9 mouse cellular contexts compared by ENCODE assay signal in genomic region chr5:134932903-134933276, GRCm38 (mm10). TPM values are rescaled to one million over a fixed set of nuclear protein-coding genes. Genes with fewer than 3 reads are reported as not detected.
A peak's percentile ranks its signal among the peaks of the same experiment; 100 is the strongest.
DNase-seq lines count a peak whose midpoint lies in the region; ATAC-seq lines count a peak whose summit lies in the region.
"Had no signal": no experiment of that assay in that cellular context is flagged by ENCODE, and none has a peak within 500 bp of the region (broad histone marks: within the 10 kb centered on the region; RNA-seq: fewer than 3 reads in every experiment).

No protein-coding gene starts in this region.

- ATAC-seq in common myeloid progenitor, adult 5-6 weeks (replicated peaks; ENCODE audit: low read depth, poor library complexity, severe bottlenecking) = peak; percentile 59
- peak; percentile 71 for ATAC-seq in intestine, embryonic 15.5 days
- peak; percentile 31; the same call in 1 of the 2 replicates for ATAC-seq in limb, embryonic 11.5 days (ENCODE audit: insufficient number of reproducible peaks, low FRiP score, low TSS enrichment, low read depth)
- ATAC-seq in midbrain, embryonic 12.5 days (ENCODE audit: low FRiP score, low read depth) = peak; percentile 50; the same call in 1 of the 2 replicates

- 0 out of 2 replicates have a peak, but pooled peaks cover 4% of the 10 kb centered on the region for H3K36me3 ChIP-seq in intestine, embryonic 15.5 days
- H3K36me3 ChIP-seq in limb, embryonic 11.5 days (ENCODE audit: control insufficient read depth, insufficient read depth, low read length) = no peaks in the 10 kb centered on the region
- no peaks in the 10 kb centered on the region for H3K36me3 ChIP-seq in midbrain, embryonic 12.5 days

- 42% methylated on average over 9 of the region's 9 CpGs for WGBS in intestine, embryonic 15.5 days
- WGBS in limb, embryonic 11.5 days = 48% methylated on average over 9 of the region's 9 CpGs
- 52% methylated on average over 9 of the region's 9 CpGs for WGBS in midbrain, embryonic 12.5 days

- peak; percentile 35 for DNase-seq in right cerebral cortex, adult 18-20 months
- no peak for DNase-seq in right cerebral cortex, postnatal 25 days
- DNase-seq in gastrocnemius, postnatal 14 days = peak; percentile 56
- DNase-seq in limb, embryonic 11.5 days (ENCODE audit: low spot score) = peak; percentile 76
- peak; percentile 53 to 76 for DNase-seq in spleen, postnatal 36 days (ENCODE audit: low spot score in 2 of 2)

- H3K9ac ChIP-seq in intestine, embryonic 15.5 days = peak overlapping the region; percentile 69
- H3K9ac ChIP-seq in limb, embryonic 11.5 days (ENCODE audit: low read length) = peak overlapping the region; percentile 68
- peak overlapping the region; percentile 82 for H3K9ac ChIP-seq in midbrain, embryonic 12.5 days (replicated peaks)

- peak overlapping the region; percentile 94 for H3K4me2 ChIP-seq in intestine, embryonic 15.5 days (replicated peaks)
- peak overlapping the region; percentile 97 for H3K4me2 ChIP-seq in limb, embryonic 11.5 days (ENCODE audit: low read depth, severe bottlenecking)
- peak overlapping the region; percentile 94 for H3K4me2 ChIP-seq in midbrain, embryonic 12.5 days (replicated peaks)

- H3K4me3 ChIP-seq in intestine, embryonic 15.5 days (replicated peaks) = peak overlapping the region; percentile 66
- peak overlapping the region; percentile 60 for H3K4me3 ChIP-seq in limb, embryonic 11.5 days (ENCODE audit: low read depth, low read length)
- H3K4me3 ChIP-seq in midbrain, embryonic 12.5 days = peak overlapping the region; percentile 62

- intact Hi-C loops in gastrocnemius, postnatal 14 days (cut with DNase I; ENCODE audit: low total_unique reads) = no loop called here

- H3K9me3 ChIP-seq in intestine, embryonic 15.5 days = no peaks in the 10 kb centered on the region
- no peaks in the 10 kb centered on the region for H3K9me3 ChIP-seq in limb, embryonic 11.5 days (ENCODE audit: control insufficient read depth, low read length)
- H3K9me3 ChIP-seq in midbrain, embryonic 12.5 days = no peaks in the 10 kb centered on the region

- 0 out of 2 replicates have a peak, but pooled peaks cover 6% of the 10 kb centered on the region for H3K4me1 ChIP-seq in intestine, embryonic 15.5 days (replicated peaks)
- H3K4me1 ChIP-seq in limb, embryonic 11.5 days (ENCODE audit: control insufficient read depth, insufficient read depth, low read length) = no peaks in the 10 kb centered on the region
- peaks cover 5% of the 10 kb centered on the region for H3K4me1 ChIP-seq in midbrain, embryonic 12.5 days

- peak overlapping the region; percentile 81 for H3K27ac ChIP-seq in intestine, embryonic 15.5 days
- H3K27ac ChIP-seq in limb, embryonic 11.5 days (replicated peaks; ENCODE audit: low read depth, low read length) = no peak overlapping the region
- no peak overlapping the region for H3K27ac ChIP-seq in midbrain, embryonic 12.5 days (replicated peaks)

- H3K27me3 ChIP-seq in intestine, embryonic 15.5 days (replicated peaks) = no peaks in the 10 kb centered on the region
- H3K27me3 ChIP-seq in limb, embryonic 11.5 days (ENCODE audit: control insufficient read depth, insufficient read depth, low read length) = no peaks in the 10 kb centered on the region
- no peaks in the 10 kb centered on the region for H3K27me3 ChIP-seq in midbrain, embryonic 12.5 days

RNA-seq across cellular contexts. Expression of gene Mettl27, which starts 0.7 kb away (rescaled TPM):
- total RNA-seq in common myeloid progenitor, adult 5-6 weeks (2017) = 7.4 and 10.0 TPM in 2 replicates
- total RNA-seq in gastrocnemius, postnatal 14 days (2021) = 1 to 10 TPM; 4.9 to 6.2 TPM
- polyA plus RNA-seq in intestine, embryonic 15.5 days (2015; fragmentation: Nextera tagmentation; extraction: Ambion mirVana) = 18.5 and 25.7 TPM in 2 replicates
- polyA plus RNA-seq in limb, embryonic 11.5 days (2014; fragmentation: Nextera tagmentation; extraction: Ambion mirVana) = 13.7 and 17.2 TPM in 2 replicates
- polyA plus RNA-seq in midbrain, embryonic 12.5 days (2016; fragmentation: Nextera tagmentation; extraction: Ambion mirVana) = 9.5 and 10.4 TPM in 2 replicates

RNA-seq across cellular contexts. Expression of gene Cldn4, which starts 13.8 kb away (rescaled TPM):
- 0.92 TPM in 1 of 2 replicates, not detected in the other for total RNA-seq in common myeloid progenitor, adult 5-6 weeks (2017)
- total RNA-seq in gastrocnemius, postnatal 14 days (2021) = not detected
- polyA plus RNA-seq in intestine, embryonic 15.5 days (2015; fragmentation: Nextera tagmentation; extraction: Ambion mirVana) = 45.6 and 49.2 TPM in 2 replicates
- 13.6 and 13.9 TPM in 2 replicates for polyA plus RNA-seq in limb, embryonic 11.5 days (2014; fragmentation: Nextera tagmentation; extraction: Ambion mirVana)
- 0.98 and 2.0 TPM in 2 replicates for polyA plus RNA-seq in midbrain, embryonic 12.5 days (2016; fragmentation: Nextera tagmentation; extraction: Ambion mirVana)
- total RNA-seq: adrenal gland, adult 18-20 months had no signal

RNA-seq across cellular contexts. Expression of gene Cldn13, which starts 17.6 kb away (rescaled TPM):
- total RNA-seq in common myeloid progenitor, adult 5-6 weeks (2017) = 30.1 and 31.1 TPM in 2 replicates
- not detected for total RNA-seq in gastrocnemius, postnatal 14 days (2021)
- polyA plus RNA-seq in intestine, embryonic 15.5 days (2015; fragmentation: Nextera tagmentation; extraction: Ambion mirVana) = 3.9 and 5.3 TPM in 2 replicates
- 1.5 and 2.8 TPM in 2 replicates for polyA plus RNA-seq in limb, embryonic 11.5 days (2014; fragmentation: Nextera tagmentation; extraction: Ambion mirVana)
- 2.5 TPM in 2 replicates for polyA plus RNA-seq in midbrain, embryonic 12.5 days (2016; fragmentation: Nextera tagmentation; extraction: Ambion mirVana)
- total RNA-seq: adrenal gland, adult 18-20 months had no signal

RNA-seq across cellular contexts. Expression of gene Tmem270, which starts 26.4 kb away (rescaled TPM):
- not detected in 2 replicates for total RNA-seq in common myeloid progenitor, adult 5-6 weeks (2017)
- not detected for total RNA-seq in gastrocnemius, postnatal 14 days (2021)
- not detected in 2 replicates for polyA plus RNA-seq in intestine, embryonic 15.5 days (2015; fragmentation: Nextera tagmentation; extraction: Ambion mirVana)
- polyA plus RNA-seq in limb, embryonic 11.5 days (2014; fragmentation: Nextera tagmentation; extraction: Ambion mirVana) = not detected in 2 replicates
- not detected in 2 replicates for polyA plus RNA-seq in midbrain, embryonic 12.5 days (2016; fragmentation: Nextera tagmentation; extraction: Ambion mirVana)
- total RNA-seq: adrenal gland, adult 18-20 months had no signal

RNA-seq across cellular contexts. Expression of gene Cldn3, which starts 53.1 kb away (rescaled TPM):
- not detected in 2 replicates for total RNA-seq in common myeloid progenitor, adult 5-6 weeks (2017)
- total RNA-seq in gastrocnemius, postnatal 14 days (2021) = under 1 TPM in 1 of 2 experiments, not detected in 1; 0.27 TPM
- polyA plus RNA-seq in intestine, embryonic 15.5 days (2015; fragmentation: Nextera tagmentation; extraction: Ambion mirVana) = 173 and 195 TPM in 2 replicates
- polyA plus RNA-seq in limb, embryonic 11.5 days (2014; fragmentation: Nextera tagmentation; extraction: Ambion mirVana) = 3.4 and 4.3 TPM in 2 replicates
- 2.3 and 2.8 TPM in 2 replicates for polyA plus RNA-seq in midbrain, embryonic 12.5 days (2016; fragmentation: Nextera tagmentation; extraction: Ambion mirVana)
